Mouse (Mus musculus): Measurements from ENCODE around the gene Akp3. TPM values are rescaled to one million over a fixed set of nuclear protein-coding genes. Genes with fewer than 3 reads are reported as not detected.

Gene Akp3
- polyA plus RNA-seq (2012; rRNA removed): not detected in 2 replicates

DNA sequence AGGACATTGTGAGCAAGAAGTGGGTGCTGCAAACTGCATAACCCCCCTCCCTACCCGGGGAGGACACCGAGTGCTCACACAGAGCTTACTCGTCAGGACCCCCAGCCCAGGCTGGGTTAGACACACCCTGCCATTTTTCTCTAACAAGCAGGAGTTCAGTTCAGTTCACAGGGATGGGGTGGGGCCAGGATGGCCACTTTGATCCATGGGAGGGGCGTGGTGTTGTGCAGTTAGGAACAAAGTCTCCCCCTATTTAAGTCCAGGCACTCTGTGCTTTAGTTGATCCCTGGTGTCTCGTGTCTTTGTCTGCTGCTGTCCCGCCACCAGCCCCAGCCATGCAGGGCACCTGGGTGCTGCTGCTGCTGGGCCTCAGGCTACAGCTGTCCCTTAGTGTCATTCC lies at the start of gene Akp3:
TSS of gene Akp3 (plus strand) at position 301 of the 400 bp plus-strand sequence.
- Histone ChIP-seq H3K4me3 (ENCODE audit: insufficient read depth, low read depth, low read length) (no peak within 1 kb of the TSS), H3K36me3 (ENCODE audit: control insufficient read depth, insufficient read depth, low read length) (no peaks in the 10 kb centered on the region), H3K27ac (ENCODE audit: insufficient read depth, low read depth, low read length) (no peak within 1 kb of the TSS), H3K27me3 (replicated peaks; ENCODE audit: control insufficient read depth, insufficient read depth, low read length) (no peaks in the 10 kb centered on the region), H3K4me1 (ENCODE audit: control insufficient read depth, insufficient read depth, low read length) (no peaks in the 10 kb centered on the region)
- TF ChIP-seq CTCF (conservative IDR thresholded peaks at IDR 0.05; ENCODE audit: insufficient read depth, insufficient read length, low read depth, low read length): no peak
- TF ChIP-seq POLR2A (IDR thresholded peaks at IDR 0.05; ENCODE audit: low read depth, low read length): no peak
- WGBS: 82% methylated on average over 6 of the region's 6 CpGs
- no peak for DNase-seq

DNA sequence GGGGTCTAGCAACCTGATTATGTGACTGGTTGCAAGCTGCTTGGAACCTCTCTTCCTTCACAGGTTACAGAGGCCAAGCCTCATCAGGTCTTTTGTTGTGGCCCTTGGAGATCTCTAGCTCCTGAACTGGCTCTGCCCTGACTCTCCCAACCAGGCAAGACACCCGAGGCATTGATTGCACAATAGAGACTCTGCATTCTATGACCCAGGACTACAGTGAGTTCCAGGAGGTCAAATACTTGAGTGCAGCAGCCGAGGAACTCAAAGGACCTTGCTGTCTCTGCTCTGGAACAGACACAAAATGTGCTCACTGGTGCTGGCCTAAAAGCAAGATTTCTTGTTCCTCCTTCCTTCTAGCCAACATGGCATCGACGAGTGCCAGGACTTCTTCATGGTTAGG lies 38.6 kb upstream of the Akp3 start:
- H3K4me3 ChIP-seq (ENCODE audit: insufficient read depth, low read depth, low read length): no peak overlapping the region
- no peak for TF ChIP-seq POLR2A (IDR thresholded peaks at IDR 0.05; ENCODE audit: low read depth, low read length)
- DNase-seq: peak; percentile 22
- no peaks in the 10 kb centered on the region for H3K4me1 ChIP-seq (ENCODE audit: control insufficient read depth, insufficient read depth, low read length)
- H3K27me3 ChIP-seq (replicated peaks; ENCODE audit: control insufficient read depth, insufficient read depth, low read length): no peaks in the 10 kb centered on the region
- WGBS: 46% methylated on average over 4 of the region's 4 CpGs
- no peaks in the 10 kb centered on the region for H3K36me3 ChIP-seq (ENCODE audit: control insufficient read depth, insufficient read depth, low read length)
- no peak overlapping the region for H3K27ac ChIP-seq (ENCODE audit: insufficient read depth, low read depth, low read length)

DNA sequence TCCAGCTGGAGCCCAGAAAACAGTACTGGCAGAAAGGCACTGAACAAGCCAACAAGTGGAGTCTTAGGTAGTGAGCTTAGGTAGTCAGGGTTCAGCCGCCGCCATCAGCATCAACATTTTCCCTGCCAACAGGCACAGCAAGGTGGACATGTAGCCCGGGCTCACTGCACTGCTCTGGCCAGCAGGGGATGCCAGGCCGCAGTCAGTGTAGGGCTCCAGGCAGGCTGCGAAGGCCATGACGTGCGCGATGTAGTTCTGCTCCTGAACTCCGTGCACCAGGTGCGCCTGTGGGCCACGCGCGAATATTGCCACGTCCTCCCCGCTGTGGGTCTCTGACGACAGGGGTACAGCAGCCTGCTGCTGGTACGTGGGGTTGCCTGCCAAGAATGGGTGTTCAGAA lies 37.8 kb upstream of the Akp3 start:
- 81% methylated on average over 17 of the region's 17 CpGs for WGBS
- H3K36me3 ChIP-seq (ENCODE audit: control insufficient read depth, insufficient read depth, low read length): no peaks in the 10 kb centered on the region
- H3K4me3 ChIP-seq (ENCODE audit: insufficient read depth, low read depth, low read length): no peak overlapping the region
- no peaks in the 10 kb centered on the region for H3K4me1 ChIP-seq (ENCODE audit: control insufficient read depth, insufficient read depth, low read length)
- no peak for DNase-seq
- no peaks in the 10 kb centered on the region for H3K27me3 ChIP-seq (replicated peaks; ENCODE audit: control insufficient read depth, insufficient read depth, low read length)
- H3K27ac ChIP-seq (ENCODE audit: insufficient read depth, low read depth, low read length): no peak overlapping the region
- TF ChIP-seq CTCF (conservative IDR thresholded peaks at IDR 0.05; ENCODE audit: insufficient read depth, insufficient read length, low read depth, low read length) (no peak), POLR2A (IDR thresholded peaks at IDR 0.05; ENCODE audit: low read depth, low read length) (no peak)

DNA sequence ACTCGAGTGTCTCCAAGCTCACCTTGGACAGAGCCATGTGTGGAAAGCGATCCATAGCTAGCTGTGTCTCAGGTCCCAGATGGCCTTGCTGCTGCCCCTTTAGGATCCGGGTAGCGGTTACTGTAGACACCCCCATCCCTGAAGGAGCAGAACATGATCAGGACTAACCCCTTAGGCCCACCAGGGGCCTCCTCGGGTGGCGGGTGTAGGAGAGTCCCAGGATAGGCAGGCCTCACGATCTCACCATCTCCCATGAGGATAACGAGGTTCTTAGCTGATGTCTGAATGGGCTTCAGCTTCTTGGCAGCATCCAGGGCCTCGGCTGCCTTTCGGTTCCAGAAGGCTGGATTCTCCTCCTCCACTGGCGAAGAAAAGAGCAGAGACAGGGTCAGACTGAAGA lies 35.5 kb upstream of the Akp3 start:
- no peak for DNase-seq
- WGBS: 87% methylated on average over 11 of the region's 11 CpGs
- Histone ChIP-seq H3K27me3 (replicated peaks; ENCODE audit: control insufficient read depth, insufficient read depth, low read length) (no peaks in the 10 kb centered on the region), H3K36me3 (ENCODE audit: control insufficient read depth, insufficient read depth, low read length) (no peaks in the 10 kb centered on the region), H3K4me1 (ENCODE audit: control insufficient read depth, insufficient read depth, low read length) (no peaks in the 10 kb centered on the region), H3K27ac (ENCODE audit: insufficient read depth, low read depth, low read length) (no peak overlapping the region), H3K4me3 (ENCODE audit: insufficient read depth, low read depth, low read length) (no peak overlapping the region)
- TF ChIP-seq POLR2A (IDR thresholded peaks at IDR 0.05; ENCODE audit: low read depth, low read length) (no peak), CTCF (conservative IDR thresholded peaks at IDR 0.05; ENCODE audit: insufficient read depth, insufficient read length, low read depth, low read length) (no peak)

GRCm38 (mm10) chr1:87089828-87090227 lies 34.9 kb upstream of the Akp3 start, which contains the start of gene Alppl2:
TSS of gene Alppl2 (minus strand) at chr1:87089928.
- H3K27me3 ChIP-seq (replicated peaks; ENCODE audit: control insufficient read depth, insufficient read depth, low read length): no peaks in the 10 kb centered on the region
- 80% methylated on average over 4 of the region's 4 CpGs for WGBS
- no peaks in the 10 kb centered on the region for H3K36me3 ChIP-seq (ENCODE audit: control insufficient read depth, insufficient read depth, low read length)
- DNase-seq: no peak
- H3K4me3 ChIP-seq (ENCODE audit: insufficient read depth, low read depth, low read length): no peak within 1 kb of the TSS
- no peak for TF ChIP-seq POLR2A (IDR thresholded peaks at IDR 0.05; ENCODE audit: low read depth, low read length)
- TF ChIP-seq CTCF (conservative IDR thresholded peaks at IDR 0.05; ENCODE audit: insufficient read depth, insufficient read length, low read depth, low read length): no peak
- H3K27ac ChIP-seq (ENCODE audit: insufficient read depth, low read depth, low read length): no peak within 1 kb of the TSS
- H3K4me1 ChIP-seq (ENCODE audit: control insufficient read depth, insufficient read depth, low read length): no peaks in the 10 kb centered on the region

GRCm38 (mm10) chr1:87095642-87096041 lies 29.1 kb upstream of the Akp3 start:
- no peak overlapping the region for H3K4me3 ChIP-seq (ENCODE audit: insufficient read depth, low read depth, low read length)
- no peaks in the 10 kb centered on the region for H3K27me3 ChIP-seq (replicated peaks; ENCODE audit: control insufficient read depth, insufficient read depth, low read length)
- H3K36me3 ChIP-seq (ENCODE audit: control insufficient read depth, insufficient read depth, low read length): no peaks in the 10 kb centered on the region
- WGBS: 60% methylated on average over 8 of the region's 8 CpGs
- TF ChIP-seq POLR2A (IDR thresholded peaks at IDR 0.05; ENCODE audit: low read depth, low read length) (no peak), CTCF (conservative IDR thresholded peaks at IDR 0.05; ENCODE audit: insufficient read depth, insufficient read length, low read depth, low read length) (no peak)
- no peaks in the 10 kb centered on the region for H3K4me1 ChIP-seq (ENCODE audit: control insufficient read depth, insufficient read depth, low read length)
- DNase-seq: no peak
- H3K27ac ChIP-seq (ENCODE audit: insufficient read depth, low read depth, low read length): no peak overlapping the region

GRCm38 (mm10) chr1:87098358-87098975 lies 26.3 kb upstream of the Akp3 start:
- Histone ChIP-seq H3K27me3 (replicated peaks; ENCODE audit: control insufficient read depth, insufficient read depth, low read length) (no peaks in the 10 kb centered on the region), H3K36me3 (ENCODE audit: control insufficient read depth, insufficient read depth, low read length) (no peaks in the 10 kb centered on the region), H3K27ac (ENCODE audit: insufficient read depth, low read depth, low read length) (no peak overlapping the region), H3K4me3 (ENCODE audit: insufficient read depth, low read depth, low read length) (no peak overlapping the region), H3K4me1 (ENCODE audit: control insufficient read depth, insufficient read depth, low read length) (no peaks in the 10 kb centered on the region)
- peak; percentile 60 for DNase-seq
- TF ChIP-seq POLR2A (IDR thresholded peaks at IDR 0.05; ENCODE audit: low read depth, low read length): no peak
- peak; percentile 59 for TF ChIP-seq CTCF (conservative IDR thresholded peaks at IDR 0.05; ENCODE audit: insufficient read depth, insufficient read length, low read depth, low read length)
- WGBS: 11% methylated on average over 30 of the region's 30 CpGs
